Mouse (Mus musculus) liver, embryonic 14.5 days (tissue): ENCODE measurements around the gene Chaf1b.

Experiments
- CTCF ChIP-seq: IDR thresholded peaks from 2 replicates; pipeline ENCODE4 v1.5.1; 2016; ENCODE audit warnings: antibody characterized with exemption, low read depth, control low read depth
- EP300 ChIP-seq: IDR thresholded peaks from 2 replicates; pipeline ENCODE4 v1.6.1; 2016; ENCODE audit warnings: antibody characterized with exemption, low read depth

- TF ChIP-seq CTCF (no peak), EP300 (no peak)
These were observed 56.3 kb downstream of the Chaf1b start for GRCm38 (mm10) chr16:93939961-93940360.
